Mouse (Mus musculus) heart, embryonic 10.5 days (tissue): Measurements from ENCODE around the gene Syn3. TPM values are rescaled to one million over a fixed set of nuclear protein-coding genes. Genes with fewer than 3 reads are reported as not detected.
"Not testable (repeated sequence)": the region's sequence is repeated elsewhere in the genome, so short reads cannot be mapped to it uniquely, and the experiment has no call there.

ENCODE experiments used
- DNase-seq: peaks from one replicate; pipeline ENCODE4 v3.0.0-alpha.2; 2017; ENCODE audit warnings: low spot score
- H3K27ac ChIP-seq: fragments of 300-500 bp; sonication (generic); 2 replicates; pipeline ENCODE4 v1.5.1; 2016; ENCODE audit warnings: mild to moderate bottlenecking
- H3K27me3 ChIP-seq: fragments of 300-500 bp; sonication (generic); 2 replicates; pipeline ENCODE4 v1.6.1; 2016; ENCODE audit warnings: mild to moderate bottlenecking; ENCODE audit not compliant: poor library complexity, insufficient read depth, severe bottlenecking
- H3K36me3 ChIP-seq: fragments of 300-500 bp; sonication (generic); 2 replicates; pipeline ENCODE4 v1.6.1; 2016; ENCODE audit warnings: mild to moderate bottlenecking, moderate library complexity
- H3K4me1 ChIP-seq: fragments of 300-500 bp; sonication (generic); 2 replicates; pipeline ENCODE4 v1.6.1; 2016; ENCODE audit warnings: mild to moderate bottlenecking
- H3K4me3 ChIP-seq: fragments of 300-500 bp; sonication (generic); 2 replicates; pipeline ENCODE4 v1.5.1; 2016; ENCODE audit warnings: mild to moderate bottlenecking, moderate library complexity
- H3K9me3 ChIP-seq: fragments of 300-500 bp; sonication (generic); 2 replicates; pipeline ENCODE4 v1.6.1; 2016; ENCODE audit warnings: mild to moderate bottlenecking, moderate library complexity
- WGBS: fragments of 180-500 bp; shearing (Covaris S2); methylation state at CpG from one replicate; pipeline ENCODE4 v1.1.7; 2016; 5-methylcytosine and 5-hydroxymethylcytosine counted together
- polyA plus RNA-seq: library from polyadenylated mRNA; unstranded; fragments of >200 nt; fragmentation: Nextera tagmentation; extraction: Ambion mirVana; gene quantifications from 2 replicates; pipeline ENCODE4 v1.2.1, GENCODE M21; 2016

Gene Syn3
- polyA plus RNA-seq, 1 experiment from 2014 or later: 1.2 TPM

- Histone ChIP-seq H3K27me3 (peaks cover 24% of the 10 kb centered on the region; the same call in 1 of the 2 replicates), H3K36me3 (no peaks in the 10 kb centered on the region), H3K9me3 (no peaks in the 10 kb centered on the region), H3K4me1 (peaks cover 9% of the 10 kb centered on the region), H3K4me3 (no peak overlapping the region), H3K27ac (0 out of 2 replicates have a peak overlapping the region, but pooled peaks have one; percentile 9)
- WGBS: 20% methylated on average over 4 of the region's 4 CpGs
- no peak for DNase-seq
Measured at GRCm38 (mm10) chr10:86457195-86457594, 41.5 kb downstream of the Syn3 start.

GRCm38 (mm10) chr10:86455296-86456055, 43.2 kb downstream of the Syn3 start:
- H3K27ac ChIP-seq: no peak overlapping the region
- H3K36me3 ChIP-seq: no peaks in the 10 kb centered on the region
- 41% methylated on average over 5 of the region's 5 CpGs for WGBS
- DNase-seq: no peak
- H3K9me3 ChIP-seq: no peaks in the 10 kb centered on the region
- H3K27me3 ChIP-seq: peaks cover 18% of the 10 kb centered on the region; the same call in 1 of the 2 replicates
- no peak overlapping the region for H3K4me3 ChIP-seq
- H3K4me1 ChIP-seq: peaks cover 9% of the 10 kb centered on the region

- peaks cover 5% of the 10 kb centered on the region for H3K4me1 ChIP-seq
- H3K9me3 ChIP-seq: no peaks in the 10 kb centered on the region
- H3K36me3 ChIP-seq: no peaks in the 10 kb centered on the region
- no peak overlapping the region for H3K27ac ChIP-seq
- 30% methylated on average over 6 of the region's 6 CpGs for WGBS
- no peak overlapping the region for H3K4me3 ChIP-seq
- DNase-seq: no peak
- H3K27me3 ChIP-seq: peaks cover 18% of the 10 kb centered on the region; the same call in 1 of the 2 replicates
Measured at GRCm38 (mm10) chr10:86452326-86452995, 46.2 kb downstream of the Syn3 start.

DNA sequence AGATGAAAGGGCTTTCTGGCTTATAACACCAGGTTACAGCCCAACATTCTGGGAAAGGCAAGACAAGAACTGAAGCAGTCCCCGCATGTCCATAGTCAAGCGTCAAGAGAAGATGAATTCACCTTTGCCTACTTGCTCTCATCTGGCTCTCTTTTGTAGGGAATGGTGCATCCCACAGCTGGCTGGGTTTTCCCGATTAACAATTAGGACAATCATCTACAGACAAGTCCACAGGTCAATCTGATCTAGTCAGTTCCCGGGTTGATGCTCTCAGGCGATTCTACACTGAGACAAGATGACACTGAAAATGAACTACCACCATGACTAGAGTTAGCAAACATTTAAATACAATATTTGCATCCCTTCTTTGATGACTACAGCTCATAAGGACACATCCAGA, 47.4 kb downstream of the Syn3 start:
- no peaks in the 10 kb centered on the region for H3K9me3 ChIP-seq
- H3K36me3 ChIP-seq: no peaks in the 10 kb centered on the region
- H3K27me3 ChIP-seq: peaks cover 18% of the 10 kb centered on the region; the same call in 1 of the 2 replicates
- no peaks in the 10 kb centered on the region for H3K4me1 ChIP-seq
- H3K4me3 ChIP-seq: no peak overlapping the region
- no peak overlapping the region for H3K27ac ChIP-seq
- no peak for DNase-seq
- WGBS: 85% methylated on average over 5 of the region's 5 CpGs

DNA sequence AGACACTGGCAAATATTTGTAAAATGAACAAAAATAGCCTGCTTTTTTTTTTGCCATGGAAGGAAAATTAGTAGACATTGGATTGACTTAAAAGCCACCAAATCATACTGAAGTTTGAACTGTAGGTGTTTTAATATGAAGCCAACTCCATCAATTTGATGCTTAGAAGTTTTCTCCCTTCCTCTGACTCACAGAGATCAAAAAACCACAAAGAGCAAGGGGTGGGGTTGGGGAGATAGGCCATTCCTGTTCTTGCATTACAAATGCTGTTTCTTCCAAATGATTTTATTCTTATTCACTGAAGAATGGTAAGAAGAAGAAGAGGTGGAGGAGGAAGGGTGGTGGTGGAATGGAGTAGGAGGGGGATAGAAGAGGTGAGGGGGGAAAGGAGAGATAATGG, 52.0 kb downstream of the Syn3 start:
- Histone ChIP-seq H3K27ac (no peak overlapping the region), H3K27me3 (no peaks in the 10 kb centered on the region), H3K4me3 (no peak overlapping the region), H3K9me3 (no peaks in the 10 kb centered on the region), H3K4me1 (no peaks in the 10 kb centered on the region), H3K36me3 (no peaks in the 10 kb centered on the region)
- DNase-seq: no peak

GRCm38 (mm10) chr10:86445207-86445606, 53.5 kb downstream of the Syn3 start:
- Histone ChIP-seq H3K4me3 (no peak overlapping the region), H3K9me3 (no peaks in the 10 kb centered on the region), H3K36me3 (no peaks in the 10 kb centered on the region), H3K27me3 (no peaks in the 10 kb centered on the region), H3K27ac (no peak overlapping the region), H3K4me1 (no peaks in the 10 kb centered on the region)
- DNase-seq: no peak
- WGBS: 75% methylated on average over 2 of the region's 2 CpGs

- H3K9me3 ChIP-seq: no peaks in the 10 kb centered on the region
- H3K4me3 ChIP-seq: no peak overlapping the region
- no peak overlapping the region for H3K27ac ChIP-seq
- no peak for DNase-seq
- no peaks in the 10 kb centered on the region for H3K36me3 ChIP-seq
- 68% methylated on average over 3 of the region's 3 CpGs for WGBS
- no peaks in the 10 kb centered on the region for H3K27me3 ChIP-seq
- H3K4me1 ChIP-seq: no peaks in the 10 kb centered on the region
Measured at GRCm38 (mm10) chr10:86444665-86445064, 54.0 kb downstream of the Syn3 start.

GRCm38 (mm10) chr10:86441765-86442164, 56.9 kb downstream of the Syn3 start:
- no peaks in the 10 kb centered on the region for H3K4me1 ChIP-seq
- no peaks in the 10 kb centered on the region for H3K36me3 ChIP-seq
- no peaks in the 10 kb centered on the region for H3K9me3 ChIP-seq
- no peaks in the 10 kb centered on the region for H3K27me3 ChIP-seq
- H3K27ac ChIP-seq: no peak overlapping the region
- 71% methylated on average over 3 of the region's 3 CpGs for WGBS
- DNase-seq: no peak
- H3K4me3 ChIP-seq: no peak overlapping the region

DNA sequence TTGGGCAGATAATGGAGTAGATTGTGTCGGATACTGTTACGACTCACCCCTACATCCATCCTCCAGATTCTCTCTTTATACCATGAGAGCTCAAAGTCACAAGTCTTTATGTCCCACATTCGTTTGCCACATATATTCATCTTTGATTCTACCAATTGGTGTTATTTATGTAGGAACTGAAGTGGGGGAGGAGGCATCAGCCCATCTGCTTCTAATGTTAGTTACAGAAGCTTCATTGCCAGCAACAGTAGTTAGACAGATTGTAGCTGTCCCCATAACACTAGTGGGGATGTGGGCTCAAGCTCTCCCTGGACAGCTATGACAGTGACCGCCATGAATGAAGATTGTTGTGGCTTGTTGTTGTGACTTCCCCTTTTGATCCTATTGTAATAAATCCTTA, 59.1 kb downstream of the Syn3 start:
- 87% methylated on average over 4 of the region's 4 CpGs for WGBS
- no peak for DNase-seq
- Histone ChIP-seq H3K4me3 (no peak overlapping the region), H3K27ac (no peak overlapping the region), H3K36me3 (no peaks in the 10 kb centered on the region), H3K9me3 (no peaks in the 10 kb centered on the region), H3K4me1 (no peaks in the 10 kb centered on the region), H3K27me3 (no peaks in the 10 kb centered on the region)

- DNase-seq: no peak
- Histone ChIP-seq H3K36me3 (no peaks in the 10 kb centered on the region), H3K27ac (no peak overlapping the region), H3K4me3 (no peak overlapping the region), H3K27me3 (no peaks in the 10 kb centered on the region), H3K4me1 (no peaks in the 10 kb centered on the region), H3K9me3 (no peaks in the 10 kb centered on the region)
- 83% methylated on average over 11 of the region's 11 CpGs for WGBS
Measured at GRCm38 (mm10) chr10:86437294-86437693, 61.4 kb downstream of the Syn3 start.

DNA sequence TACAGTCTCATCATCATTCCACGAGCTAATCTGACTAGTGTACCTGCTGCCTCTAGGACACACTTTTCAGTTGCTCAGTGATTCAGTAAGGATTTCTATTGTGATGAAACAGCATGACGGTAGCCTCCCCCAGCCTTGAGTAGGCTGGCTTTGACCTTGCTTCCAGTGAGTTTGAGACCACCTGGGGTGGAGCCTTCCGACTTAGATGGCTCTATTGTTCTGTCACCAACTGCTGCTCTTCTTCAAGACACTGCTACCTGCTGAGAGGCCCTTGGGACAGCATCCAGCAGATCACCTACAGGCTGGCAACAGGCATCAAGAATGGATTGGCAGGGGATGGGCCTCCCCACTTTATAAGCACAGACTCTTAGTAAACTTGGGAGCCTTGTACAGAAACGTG, 63.7 kb downstream of the Syn3 start:
- H3K27me3 ChIP-seq, H3K36me3 ChIP-seq, H3K4me3 ChIP-seq, H3K4me1 ChIP-seq, H3K27ac ChIP-seq, DNase-seq, H3K9me3 ChIP-seq: not testable (repeated sequence)
- WGBS: 59% methylated on average over 4 of the region's 4 CpGs

- Histone ChIP-seq H3K27me3 (no peaks in the 10 kb centered on the region), H3K36me3 (no peaks in the 10 kb centered on the region), H3K9me3 (no peaks in the 10 kb centered on the region), H3K4me3 (no peak overlapping the region), H3K27ac (no peak overlapping the region), H3K4me1 (peaks cover 5% of the 10 kb centered on the region; the same call in 1 of the 2 replicates)
- 68% methylated on average over 3 of the region's 3 CpGs for WGBS
- no peak for DNase-seq
Measured at GRCm38 (mm10) chr10:86429651-86430050, 69.0 kb downstream of the Syn3 start.

DNA sequence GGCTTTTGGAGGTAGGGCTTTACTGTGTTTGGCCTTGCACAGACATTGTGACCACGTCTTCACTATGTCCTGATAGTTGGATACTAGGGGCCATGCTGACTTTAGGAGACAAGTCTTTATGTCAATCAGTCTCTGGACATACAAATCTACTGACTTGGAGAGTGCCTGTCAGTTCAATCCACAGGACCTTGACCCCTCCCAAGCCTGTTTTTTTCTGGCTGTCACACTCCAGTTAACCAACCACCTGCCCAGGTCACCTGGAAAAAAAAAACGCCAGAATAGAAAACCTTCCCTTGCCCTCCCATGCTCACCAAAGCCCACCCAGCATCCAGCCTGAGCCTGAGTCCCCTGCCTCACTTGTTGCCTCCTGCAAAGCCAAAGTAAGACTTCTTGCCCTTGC, 70.7 kb downstream of the Syn3 start:
- 58% methylated on average over 2 of the region's 2 CpGs for WGBS
- DNase-seq: no peak
- no peak overlapping the region for H3K27ac ChIP-seq
- H3K4me1 ChIP-seq: peaks cover 5% of the 10 kb centered on the region; the same call in 1 of the 2 replicates
- H3K36me3 ChIP-seq: no peaks in the 10 kb centered on the region
- no peaks in the 10 kb centered on the region for H3K9me3 ChIP-seq
- H3K4me3 ChIP-seq: no peak overlapping the region
- 0 out of 2 replicates have a peak, but pooled peaks cover 4% of the 10 kb centered on the region for H3K27me3 ChIP-seq
